Mouse (Mus musculus) testis, adult 2 months (tissue): ENCODE measurements around the gene Oaf. TPM values are rescaled to one million over a fixed set of nuclear protein-coding genes. Genes with fewer than 3 reads are reported as not detected.
A peak's percentile ranks its signal among the peaks of the same experiment; 100 is the strongest.

ENCODE experiments used
- H3K27ac ChIP-seq: fragments of 200-500 bp; 2 replicates; pipeline ENCODE4 v1.5.1; 2012; ENCODE audit warnings: low read depth, low read length; ENCODE audit not compliant: control insufficient read depth, insufficient read depth
- H3K27me3 ChIP-seq: fragments of 200-500 bp; 2 replicates; pipeline ENCODE4 v1.6.1; 2012; ENCODE audit warnings: mild to moderate bottlenecking, low read length, moderate library complexity; ENCODE audit not compliant: control insufficient read depth, insufficient read depth
- H3K36me3 ChIP-seq: fragments of 200-500 bp; 2 replicates; pipeline ENCODE4 v1.6.1; 2012; ENCODE audit warnings: mild to moderate bottlenecking, low read length; ENCODE audit not compliant: control insufficient read depth, insufficient read depth
- H3K4me1 ChIP-seq: fragments of 200-500 bp; 2 replicates; pipeline ENCODE4 v1.6.1; 2012; ENCODE audit warnings: low read length; ENCODE audit not compliant: control insufficient read depth, insufficient read depth
- H3K4me3 ChIP-seq: fragments of 200-500 bp; 2 replicates; pipeline ENCODE4 v1.5.1; 2012; ENCODE audit warnings: low read depth, mild to moderate bottlenecking, low read length, moderate library complexity, mixed read lengths; ENCODE audit not compliant: control insufficient read depth
- CTCF ChIP-seq: fragments of 200-500 bp; IDR thresholded peaks from 2 replicates; pipeline ENCODE4 v1.5.1; 2012; ENCODE audit warnings: low read depth, mild to moderate bottlenecking, inconsistent platforms, low read length, moderate library complexity; ENCODE audit not compliant: control insufficient read depth, insufficient read depth, insufficient replicate concordance
- POLR2A ChIP-seq: fragments of 200-500 bp; IDR thresholded peaks from 2 replicates; pipeline ENCODE4 v1.6.1; 2012; ENCODE audit warnings: low read depth, mild to moderate bottlenecking, inconsistent platforms, low read length, moderate library complexity; ENCODE audit not compliant: control insufficient read depth
- polyA plus RNA-seq: library from polyadenylated mRNA; depleted of rRNA; stranded (reverse); fragments of >200 nt; gene quantifications from 2 replicates; pipeline ENCODE4 v1.2.3, GENCODE M21; 2012

Gene Oaf
- polyA plus RNA-seq, 1 experiment, result 2.0 TPM

- no peak overlapping the region for H3K4me3 ChIP-seq
- H3K27ac ChIP-seq, result no peak overlapping the region
- no peak for TF ChIP-seq CTCF
- no peak for TF ChIP-seq POLR2A
- H3K4me1 ChIP-seq, result peaks cover 8% of the 10 kb centered on the region
- H3K27me3 ChIP-seq, result peaks cover 7% of the 10 kb centered on the region
- no peaks in the 10 kb centered on the region for H3K36me3 ChIP-seq
Observed at GRCm38 (mm10) chr9:43242432-43242831, 2.7 kb upstream of the Oaf start.

GRCm38 (mm10) chr9:43241970-43242369, 2.3 kb upstream of the Oaf start:
- Histone ChIP-seq H3K36me3 (no peaks in the 10 kb centered on the region), H3K27ac (no peak overlapping the region), H3K4me1 (peaks cover 8% of the 10 kb centered on the region), H3K4me3 (no peak overlapping the region), H3K27me3 (peaks cover 7% of the 10 kb centered on the region)
- TF ChIP-seq POLR2A, result no peak

DNA sequence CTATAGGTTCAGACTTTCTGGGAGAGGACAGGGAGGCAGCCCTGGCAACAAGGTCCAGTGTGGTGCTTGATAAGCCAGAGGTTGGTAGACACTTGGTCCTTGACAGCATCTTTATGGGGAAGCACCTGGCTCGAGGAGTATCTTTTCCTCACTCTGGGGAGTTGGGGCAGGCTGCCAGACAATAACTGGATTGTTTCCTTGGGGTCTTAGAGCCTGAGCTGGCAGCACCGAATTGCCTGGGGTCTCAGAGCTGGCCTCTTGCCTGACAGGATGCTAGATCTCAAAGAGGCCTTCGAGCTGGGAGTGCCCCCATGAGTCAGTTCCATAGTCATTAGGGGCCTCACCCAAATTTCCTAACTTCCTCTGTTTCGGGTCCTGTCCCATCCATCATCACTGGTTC, 1.6 kb upstream of the Oaf start:
- H3K4me3 ChIP-seq, result no peak overlapping the region
- H3K27ac ChIP-seq, result no peak overlapping the region
- H3K27me3 ChIP-seq, result peaks cover 7% of the 10 kb centered on the region
- no peaks in the 10 kb centered on the region for H3K36me3 ChIP-seq
- TF ChIP-seq POLR2A (no peak), CTCF (no peak)
- H3K4me1 ChIP-seq, result peaks cover 8% of the 10 kb centered on the region

DNA sequence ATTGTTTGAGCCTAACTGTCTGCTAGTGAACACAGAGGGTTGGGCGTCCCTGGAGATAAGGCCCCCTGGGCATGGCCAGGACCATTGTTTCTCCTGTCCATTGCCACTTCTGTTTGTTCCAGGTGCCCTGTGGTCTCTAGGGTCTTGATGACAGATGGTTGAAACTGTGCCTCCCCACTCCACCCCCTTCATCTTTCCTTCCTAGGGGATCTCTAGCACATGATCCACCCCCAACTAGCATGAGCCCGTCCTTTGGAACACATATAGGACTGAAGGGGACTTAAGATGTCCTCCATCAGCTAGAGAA, 836 bp upstream of the Oaf start:
- H3K4me1 ChIP-seq, result peaks cover 8% of the 10 kb centered on the region
- no peaks in the 10 kb centered on the region for H3K36me3 ChIP-seq
- peaks cover 7% of the 10 kb centered on the region for H3K27me3 ChIP-seq
- no peak overlapping the region for H3K4me3 ChIP-seq
- TF ChIP-seq CTCF (no peak), POLR2A (no peak)
- no peak overlapping the region for H3K27ac ChIP-seq

DNA sequence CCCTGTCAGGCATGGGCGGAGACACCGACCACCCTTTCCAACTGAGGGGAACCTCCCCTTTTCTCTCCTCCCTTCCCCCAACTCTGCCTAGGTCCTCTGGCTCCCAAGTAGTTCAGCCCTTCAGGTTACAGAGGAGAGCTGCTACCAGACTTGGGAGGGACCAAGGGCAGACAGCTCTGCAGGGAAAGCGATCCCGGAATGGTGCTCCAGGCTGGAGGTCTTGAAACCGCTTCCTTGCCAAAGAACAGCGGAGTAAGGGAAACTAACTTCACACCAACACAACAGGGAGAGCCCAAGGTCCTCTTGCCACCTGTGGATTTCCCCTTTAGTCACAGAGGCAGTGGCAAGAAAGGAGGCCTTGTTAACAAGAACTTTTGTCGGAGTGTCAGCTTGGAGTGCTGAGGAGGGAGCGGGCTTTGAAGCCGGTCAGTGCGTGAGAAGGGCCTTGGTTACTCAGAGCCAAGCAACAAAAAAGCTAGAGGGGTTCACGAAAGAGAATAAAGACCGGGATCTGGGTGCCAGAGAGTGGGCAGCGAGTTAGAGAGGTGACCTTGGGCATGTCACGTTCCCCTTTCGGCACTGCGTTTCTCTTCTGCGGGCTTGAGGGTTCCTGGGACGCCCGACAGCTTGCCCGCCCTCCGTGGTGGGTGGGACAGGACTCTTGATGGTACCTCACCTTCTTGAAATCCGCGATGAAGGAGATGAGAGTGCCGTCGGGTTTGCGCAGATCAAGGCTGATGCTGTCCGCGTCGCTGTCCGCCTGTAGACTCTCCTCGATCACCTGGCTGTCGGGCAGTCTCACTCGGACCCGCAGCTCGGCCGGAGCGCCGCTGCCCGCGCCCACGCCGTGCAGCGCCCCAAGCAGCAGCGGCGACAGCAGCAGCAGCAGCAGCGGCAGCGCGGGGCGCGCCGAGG, 823 bp downstream of the Oaf start:
- Histone ChIP-seq H3K27me3 (peaks cover 7% of the 10 kb centered on the region), H3K4me3 (peak overlapping the region; percentile 82), H3K27ac (peak overlapping the region; percentile 63)

DNA sequence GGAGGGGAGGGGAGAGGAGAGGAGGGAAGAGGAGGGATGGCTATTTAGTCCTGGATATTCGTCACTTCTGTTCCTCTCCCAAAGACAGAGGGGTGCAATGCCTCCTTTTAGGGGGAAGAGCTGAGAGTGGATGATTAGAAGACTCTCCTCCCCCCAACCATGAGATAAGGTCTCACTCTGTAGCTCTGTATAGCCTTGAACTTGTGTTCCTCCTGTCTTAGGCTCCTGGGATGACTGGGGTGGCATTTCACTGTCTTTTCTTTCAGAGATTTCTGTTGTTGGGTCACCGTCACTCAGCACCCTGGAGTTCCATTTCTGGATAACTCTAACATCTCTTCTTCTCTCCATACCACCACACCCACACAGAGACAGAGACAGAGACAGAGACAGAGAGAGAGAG, 1.5 kb downstream of the Oaf start:
- no peaks in the 10 kb centered on the region for H3K36me3 ChIP-seq
- no peak for TF ChIP-seq POLR2A
- TF ChIP-seq CTCF, result no peak
- H3K27ac ChIP-seq, result peak overlapping the region; percentile 63; the same call in 1 of the 2 replicates
- peak overlapping the region; percentile 82 for H3K4me3 ChIP-seq
- H3K27me3 ChIP-seq, result peaks cover 7% of the 10 kb centered on the region
- H3K4me1 ChIP-seq, result peaks cover 7% of the 10 kb centered on the region

More for the DNA sequence above, 823 bp downstream of the Oaf start:
- Histone ChIP-seq H3K36me3 (no peaks in the 10 kb centered on the region), H3K4me1 (peaks cover 7% of the 10 kb centered on the region)
- TF ChIP-seq POLR2A (no peak; the same call in 1 of the 2 replicates), CTCF (no peak)

DNA sequence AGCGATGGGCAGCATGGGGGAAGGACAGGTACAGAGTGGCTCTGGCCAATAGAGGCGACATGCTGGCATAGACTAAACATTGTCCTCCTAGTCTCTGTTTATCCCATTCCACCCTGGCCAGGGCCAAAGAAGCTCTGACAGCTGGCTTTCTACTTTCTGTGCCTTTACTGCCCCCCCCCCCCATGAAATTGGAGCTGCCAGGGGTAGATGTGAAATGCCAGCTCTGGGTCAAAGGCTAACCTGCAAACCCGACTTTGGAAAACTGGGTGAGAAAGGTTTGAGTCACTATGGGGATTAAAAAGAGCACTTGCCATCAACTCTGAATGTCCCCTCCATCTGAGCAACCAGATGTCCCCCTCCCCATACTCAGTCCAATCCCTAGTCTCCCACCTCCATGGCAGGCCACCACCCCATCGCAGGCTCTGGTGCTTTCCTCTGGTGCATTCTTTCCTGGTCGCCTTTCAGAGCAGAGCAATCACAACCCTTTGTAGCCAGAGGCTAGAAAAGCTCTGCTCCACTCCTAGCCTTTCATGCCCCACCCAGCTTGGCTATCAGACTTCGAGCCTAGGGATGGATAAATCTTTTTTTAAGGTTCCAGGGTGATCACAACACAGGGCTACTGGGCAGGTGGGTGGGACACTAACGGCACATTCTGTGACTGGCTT, 2.5 kb downstream of the Oaf start:
- H3K27me3 ChIP-seq, result peaks cover 7% of the 10 kb centered on the region
- H3K36me3 ChIP-seq, result no peaks in the 10 kb centered on the region
- peaks cover 7% of the 10 kb centered on the region for H3K4me1 ChIP-seq
- no peak overlapping the region for H3K4me3 ChIP-seq
- peak overlapping the region; percentile 45; the same call in 1 of the 2 replicates for H3K27ac ChIP-seq
- TF ChIP-seq CTCF, result no peak
- TF ChIP-seq POLR2A, result no peak
